Mouse (Mus musculus) gastrocnemius, postnatal 4 days (tissue): ENCODE data around the gene Ecm2. TPM values are rescaled to one million over a fixed set of nuclear protein-coding genes. Genes with fewer than 3 reads are reported as not detected.

Experiments
- total RNA-seq, 2 experiments: library from RNA; stranded (reverse); gene quantifications; 2 replicates each; pipeline ENCODE4 v1.2.3; 2021

Ecm2 gene
- total RNA-seq, 2 experiments from 2014 or later, result 11.7 to 14.8 TPM

Other genes with a start within 250 kb of the Ecm2 start
- 1 to 10 TPM in 1 of 2 experiments, under 1 TPM in 1; 0.98 to 1.5 TPM for gene Fgd3, start 184.5 kb upstream of the Ecm2 start, total RNA-seq
- 10 to 100 TPM; 32.9 to 35.7 TPM for gene Bicd2, start 163.2 kb upstream of the Ecm2 start, total RNA-seq
- 1 to 10 TPM; 7.0 to 8.9 TPM for gene Ippk, start 83.6 kb upstream of the Ecm2 start, total RNA-seq
- gene Tes3-ps, start 11.5 kb upstream of the Ecm2 start, total RNA-seq, result 1 to 10 TPM; 1.6 to 1.8 TPM
- gene Aspn, start 39.6 kb downstream of the Ecm2 start, total RNA-seq, result 100 to 1,000 TPM; 194 to 215 TPM
- gene Omd, start 77.7 kb downstream of the Ecm2 start, total RNA-seq, result 1 to 10 TPM in 1 of 2 experiments, under 1 TPM in 1; 0.93 to 1.5 TPM
- gene Ogn, start 103.2 kb downstream of the Ecm2 start, total RNA-seq, result 100 to 1,000 TPM; 194 to 208 TPM
- gene Cenpp, start 148.0 kb downstream of the Ecm2 start, total RNA-seq, result 1 to 10 TPM; 5.6 to 5.7 TPM
- 10 to 100 TPM; 10.2 TPM for gene Nol8, start 148.3 kb downstream of the Ecm2 start, total RNA-seq
- 10 to 100 TPM; 71.2 to 71.3 TPM for gene Iars, start 177.3 kb downstream of the Ecm2 start, total RNA-seq